Mouse (Mus musculus) adrenal gland, postnatal 14 days (tissue): Measurements from ENCODE around the gene Foxi2. TPM values are rescaled to one million over a fixed set of nuclear protein-coding genes. Genes with fewer than 3 reads are reported as not detected.

Source experiments
- DNase-seq: peaks from one replicate; pipeline ENCODE4 v3.0.0; 2021; ENCODE audit warnings: mixed read lengths
- long read RNA-seq, 2 experiments: library from polyadenylated mRNA; stranded (forward); transcript quantifications; one replicate each; pipeline ENCODE4 v2.0.0; 2021
- total RNA-seq: library from RNA; stranded (reverse); gene quantifications from 2 replicates; pipeline ENCODE4 v1.2.3, GENCODE M21; 2021

Gene Foxi2
- not detected in 2 replicates for total RNA-seq
- long read RNA-seq, experiment 1, result 0 reads
- long read RNA-seq, experiment 2, result 0 reads

DNA sequence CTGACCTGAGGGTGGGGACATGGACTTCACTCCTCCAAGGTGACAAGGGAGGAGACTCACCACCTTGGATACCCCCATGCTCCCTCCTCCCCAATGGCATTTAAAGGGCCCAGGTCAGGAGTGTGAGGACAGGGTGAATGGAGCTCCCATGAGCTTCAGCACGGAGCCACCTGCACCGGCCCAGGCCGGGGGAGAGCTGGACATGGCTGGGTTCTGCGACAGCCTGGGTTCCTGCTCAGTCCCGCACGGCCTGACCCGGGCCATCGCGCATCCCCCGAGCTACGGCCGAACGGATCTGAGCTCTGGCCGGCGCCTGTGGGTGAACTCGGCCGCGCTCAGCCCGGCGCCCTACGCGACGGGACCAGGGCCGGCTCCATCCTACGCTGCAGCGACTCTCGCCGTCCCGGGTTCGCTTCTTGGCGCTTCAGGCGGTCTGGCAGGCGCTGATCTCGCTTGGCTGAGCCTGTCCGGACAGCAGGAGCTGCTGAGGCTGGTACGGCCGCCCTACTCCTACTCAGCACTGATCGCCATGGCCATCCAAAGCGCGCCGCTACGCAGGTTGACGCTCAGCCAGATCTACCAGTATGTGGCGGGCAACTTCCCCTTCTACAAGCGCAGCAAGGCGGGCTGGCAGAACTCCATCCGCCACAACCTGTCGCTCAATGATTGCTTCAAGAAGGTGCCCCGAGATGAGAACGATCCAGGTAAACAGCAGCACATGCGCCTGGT, at the start of gene Foxi2:
Gene Foxi2 (plus strand): TSS at position 72 of the 729 bp plus-strand sequence.
- peak; percentile 13 for DNase-seq

DNA sequence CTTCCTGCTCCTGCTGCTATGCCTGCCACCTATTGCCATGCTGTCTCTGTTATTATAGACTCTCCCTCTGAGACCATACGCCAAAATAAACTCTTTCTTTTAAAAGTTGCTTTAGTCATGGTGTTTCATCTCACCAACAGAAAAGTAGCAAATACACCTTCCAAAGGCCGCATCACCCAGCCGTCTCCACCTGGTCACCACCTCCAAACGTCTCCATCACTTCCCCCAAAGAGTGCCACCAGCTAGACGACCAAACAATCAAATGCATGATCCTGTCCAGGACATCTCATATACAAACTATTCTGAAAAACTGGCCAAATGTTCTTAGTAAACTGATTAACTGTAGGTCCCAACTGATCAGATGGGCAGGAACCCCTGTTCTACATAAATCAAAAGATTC, 45.5 kb upstream of the Foxi2 start:
- no peak for DNase-seq

DNA sequence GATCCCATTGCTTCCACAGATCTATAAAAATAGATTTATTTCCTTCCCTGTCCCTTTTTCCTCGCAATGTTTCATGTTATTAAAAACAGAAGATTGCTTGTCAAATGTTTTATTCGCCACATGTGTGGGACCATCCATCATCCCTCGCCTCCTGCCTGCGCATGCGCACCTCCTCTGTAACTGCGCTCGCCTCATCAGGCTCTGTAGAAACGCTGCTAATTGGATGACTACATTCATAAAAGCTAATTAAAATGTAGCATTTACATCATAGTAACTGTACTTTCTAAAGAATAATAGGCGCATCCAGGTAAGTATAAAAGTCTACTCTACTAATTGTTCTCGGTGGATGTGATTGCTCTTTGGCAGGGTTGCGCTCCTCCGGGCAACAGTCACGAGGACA, 34.1 kb upstream of the Foxi2 start:
- DNase-seq, result no peak

DNA sequence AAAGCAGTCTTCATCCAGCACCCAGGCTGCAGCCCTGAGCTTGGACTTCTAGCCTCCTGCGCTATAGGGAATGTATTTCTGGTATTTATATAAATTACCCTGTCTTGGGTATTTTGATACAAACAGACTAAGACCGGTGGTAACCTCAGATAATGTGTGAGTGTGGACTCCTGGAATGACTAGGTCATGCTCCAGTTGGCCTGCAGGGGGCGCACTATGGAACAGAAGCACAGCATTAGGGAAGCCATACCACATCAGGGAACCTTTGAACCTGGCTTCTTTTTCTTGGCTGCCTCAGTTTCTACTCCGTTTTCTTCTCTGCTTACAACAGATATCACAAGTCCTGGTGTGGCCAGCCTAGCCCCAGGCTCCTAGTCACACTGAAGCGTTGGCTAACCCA, 33.2 kb upstream of the Foxi2 start:
- peak; percentile 33 for DNase-seq

DNA sequence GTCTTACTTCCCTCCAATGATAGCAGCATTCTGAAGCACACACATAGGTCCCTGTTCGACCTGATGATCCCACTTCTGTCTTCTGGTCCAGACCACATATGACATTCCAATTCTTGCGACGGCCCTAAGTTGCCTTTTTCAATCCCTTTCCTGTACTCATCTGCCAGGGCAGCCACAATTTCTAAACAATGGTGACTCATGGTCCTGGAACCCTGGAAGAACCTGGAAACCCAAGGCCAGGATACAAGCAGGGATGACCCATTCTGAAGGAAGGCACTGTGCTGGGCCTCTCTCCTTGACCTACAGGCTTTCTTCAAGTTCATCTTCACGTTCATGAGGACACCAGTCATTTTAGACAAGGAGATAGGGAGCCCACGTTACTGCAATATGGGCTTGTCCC, 31.8 kb upstream of the Foxi2 start:
- no peak for DNase-seq

DNA sequence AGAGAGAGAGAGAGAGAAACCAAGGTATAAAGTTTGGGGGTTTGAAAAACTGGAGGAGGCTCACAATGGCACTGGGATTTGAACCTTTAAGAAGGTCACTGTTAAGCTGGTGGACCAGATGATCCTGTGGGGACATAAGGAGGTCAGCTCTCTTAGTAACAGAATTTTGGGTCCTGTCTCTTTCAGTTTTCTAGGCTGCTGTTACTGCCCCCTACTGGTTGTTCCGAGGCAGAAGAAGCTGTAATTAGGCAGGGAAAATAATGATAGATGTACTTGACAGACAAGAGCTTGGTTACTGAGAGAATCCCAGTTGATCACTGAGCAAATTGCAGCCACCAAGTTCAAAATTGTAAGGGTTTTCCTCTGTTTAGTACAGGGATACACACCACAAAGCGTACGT, 21.1 kb upstream of the Foxi2 start:
- peak; percentile 24 for DNase-seq

DNA sequence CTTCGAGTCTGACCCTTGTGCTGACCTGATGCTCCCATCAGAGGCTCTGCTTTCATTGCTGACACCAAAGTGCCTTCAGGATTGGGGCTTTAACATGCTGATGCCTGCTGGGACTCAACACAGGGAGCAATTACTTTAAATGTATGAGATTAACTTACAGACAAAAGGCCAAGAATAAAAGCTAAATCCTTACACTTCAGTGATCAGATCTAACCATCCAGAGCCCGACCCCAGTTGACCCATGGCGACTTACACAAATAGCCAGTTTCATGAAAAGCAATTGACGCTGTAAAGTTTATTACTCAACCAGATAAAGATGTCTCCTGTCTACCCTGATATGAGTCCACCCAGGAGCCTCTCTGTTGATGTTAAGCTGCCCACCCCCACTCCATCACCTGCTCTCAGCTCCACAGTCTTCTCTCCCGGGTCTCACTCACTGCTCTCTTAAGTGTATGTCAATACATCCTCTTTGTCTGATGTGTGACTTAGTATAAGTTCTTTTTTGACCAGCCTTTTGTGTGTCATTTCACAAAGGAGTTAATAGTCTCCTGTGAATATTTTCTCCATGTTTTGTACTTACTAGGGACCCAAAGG, 17.1 kb upstream of the Foxi2 start:
- no peak for DNase-seq

DNA sequence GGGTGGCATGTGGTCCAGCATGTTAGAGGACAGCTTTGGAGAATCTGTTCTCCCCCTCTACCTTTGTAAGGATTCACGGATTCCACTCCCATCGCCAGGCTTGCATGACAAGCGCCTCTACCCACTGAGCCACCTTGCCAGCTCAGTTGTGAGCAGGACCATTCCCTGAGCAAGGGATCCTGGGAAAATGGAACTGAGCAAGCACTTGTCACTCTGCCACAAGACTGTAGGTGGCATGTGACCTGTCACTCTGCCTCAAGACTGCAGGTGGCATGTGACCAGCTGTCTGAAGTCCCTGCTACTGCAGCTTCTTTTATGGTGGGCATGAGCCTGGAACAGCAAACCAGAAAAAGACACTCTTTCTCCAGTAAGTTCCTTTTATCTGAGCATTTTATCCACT, 15.7 kb upstream of the Foxi2 start:
- DNase-seq, result no peak

DNA sequence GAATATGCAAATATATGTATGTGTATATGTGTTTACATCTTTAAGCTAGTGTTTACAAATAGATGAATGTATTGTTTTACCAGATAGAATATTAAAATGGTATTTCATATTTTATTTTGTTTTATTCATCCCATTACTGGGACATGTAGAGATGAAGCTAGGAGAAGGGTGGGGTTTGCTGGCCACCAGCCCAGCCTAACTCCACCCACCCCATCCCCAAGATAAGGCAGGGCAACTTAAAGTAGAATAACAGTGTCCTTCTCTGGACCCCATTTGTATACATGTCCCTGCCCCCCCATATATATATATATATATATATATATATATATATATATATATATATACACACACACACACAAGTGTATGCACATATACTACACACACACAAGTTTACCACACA, 14.9 kb upstream of the Foxi2 start:
- no peak for DNase-seq

DNA sequence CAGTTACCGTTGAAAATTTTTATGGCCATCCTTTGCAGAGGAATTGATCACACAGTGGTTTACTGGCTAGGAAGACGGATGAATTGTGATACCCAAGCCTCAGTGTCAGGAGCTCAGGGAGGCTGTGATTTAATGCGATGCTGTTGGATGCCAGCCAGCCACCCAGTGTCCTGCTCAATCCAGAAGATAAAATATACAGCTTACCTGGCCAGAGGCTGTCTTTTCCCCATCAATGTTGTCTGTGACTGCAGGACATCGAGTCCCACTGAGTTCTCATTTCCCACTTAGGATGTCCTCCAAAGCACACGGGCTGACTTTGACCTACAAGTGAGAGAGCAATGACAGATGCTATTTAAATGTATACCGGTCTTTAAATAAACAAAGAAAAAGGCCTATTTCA, 13.0 kb upstream of the Foxi2 start:
- DNase-seq, result no peak

DNA sequence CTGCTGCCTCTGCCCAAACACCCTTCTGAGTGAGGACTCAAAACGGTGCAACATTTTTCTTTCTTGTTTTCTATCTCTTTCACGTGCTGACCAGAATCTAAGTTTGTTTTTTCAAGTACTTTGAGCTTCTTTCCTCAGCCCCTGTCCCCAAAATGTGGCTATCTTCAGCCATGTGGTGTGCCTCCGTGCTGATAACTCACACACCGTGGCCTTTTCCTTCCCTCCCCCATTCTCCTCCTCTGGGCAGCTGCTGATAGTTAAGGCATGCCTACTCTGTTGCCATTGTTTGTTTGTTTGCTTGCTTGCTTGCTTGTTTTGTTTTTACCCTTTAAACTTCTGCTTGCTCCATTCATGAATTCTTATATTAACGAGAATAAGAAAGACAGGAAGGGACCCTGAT, 12.2 kb upstream of the Foxi2 start:
- no peak for DNase-seq

DNA sequence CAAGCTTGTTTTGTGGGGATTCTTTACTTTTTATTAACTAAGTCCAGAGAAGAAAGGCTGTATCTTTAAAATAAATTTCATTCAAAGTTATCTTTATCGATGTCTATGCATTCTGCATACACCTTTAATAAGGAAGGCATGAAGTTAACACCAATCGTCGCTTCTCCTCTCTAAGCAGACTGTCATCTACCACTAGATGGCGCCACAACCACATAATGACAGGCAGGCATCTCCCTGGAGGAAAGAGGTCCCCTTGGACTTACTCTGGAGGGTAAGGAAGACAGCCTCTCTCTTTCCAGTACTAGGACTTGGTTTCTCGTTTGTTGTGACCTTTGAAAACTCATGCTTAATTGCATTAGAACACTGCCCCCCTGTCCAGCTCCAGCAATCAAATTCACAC, 6.7 kb upstream of the Foxi2 start:
- DNase-seq, result peak; percentile 89

DNA sequence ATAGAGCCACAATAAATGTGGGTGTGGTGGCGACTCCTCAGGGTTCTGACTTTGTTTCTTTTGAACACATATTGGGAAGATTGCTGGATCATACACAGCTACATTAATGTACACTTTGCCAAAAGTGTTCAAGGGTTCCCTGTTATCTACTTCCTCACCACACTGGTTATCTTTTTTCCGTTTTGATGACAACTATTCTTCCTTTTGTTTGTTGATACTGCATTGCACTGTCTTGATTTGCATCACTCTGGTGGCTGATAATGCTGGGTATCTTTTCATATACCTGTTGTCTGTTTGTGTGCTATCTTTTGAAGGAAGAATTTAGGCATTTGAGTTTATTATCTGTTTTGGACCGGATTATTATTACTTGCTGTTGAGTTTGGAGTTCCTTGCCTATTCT, 3.3 kb upstream of the Foxi2 start:
- DNase-seq, result no peak

DNA sequence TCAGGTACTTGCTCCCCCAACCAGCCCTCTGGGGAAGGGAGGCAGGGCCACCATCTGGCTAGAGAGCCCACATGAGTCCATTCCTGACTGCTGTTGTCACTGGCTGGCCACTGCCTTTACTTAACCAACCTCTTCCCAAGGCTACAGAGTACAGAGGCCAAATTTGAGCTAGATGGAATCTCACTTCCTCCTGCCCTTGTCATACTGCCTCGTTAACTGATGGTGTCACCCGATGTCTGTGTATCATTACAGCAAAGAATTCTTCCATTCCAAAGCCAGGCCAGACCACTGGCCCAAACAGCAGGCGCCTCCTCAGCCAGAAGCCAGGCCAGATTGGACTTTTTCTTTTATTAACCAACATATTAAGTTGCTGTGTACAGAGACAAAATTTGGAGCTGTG, 1.6 kb upstream of the Foxi2 start:
- DNase-seq, result no peak

DNA sequence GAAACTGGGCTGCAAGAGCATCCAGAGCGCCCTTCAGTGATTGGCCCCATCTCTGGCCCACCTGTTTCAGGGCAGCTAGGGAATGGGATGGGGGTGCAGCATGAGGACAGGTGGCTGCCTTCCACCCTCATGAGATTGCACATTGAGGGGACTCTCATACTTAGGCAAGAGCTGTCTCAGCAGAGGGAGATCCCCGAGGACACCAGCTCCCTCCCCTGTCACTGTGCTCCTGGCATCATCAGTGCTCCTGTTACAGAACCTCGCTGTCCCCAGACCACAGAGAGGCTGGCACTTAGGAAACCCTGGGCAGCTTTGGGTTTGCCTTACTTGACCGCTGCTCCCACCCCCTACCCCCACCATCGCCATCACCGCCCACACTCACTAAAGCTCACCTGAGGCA, 2.2 kb downstream of the Foxi2 start:
- no peak for DNase-seq

DNA sequence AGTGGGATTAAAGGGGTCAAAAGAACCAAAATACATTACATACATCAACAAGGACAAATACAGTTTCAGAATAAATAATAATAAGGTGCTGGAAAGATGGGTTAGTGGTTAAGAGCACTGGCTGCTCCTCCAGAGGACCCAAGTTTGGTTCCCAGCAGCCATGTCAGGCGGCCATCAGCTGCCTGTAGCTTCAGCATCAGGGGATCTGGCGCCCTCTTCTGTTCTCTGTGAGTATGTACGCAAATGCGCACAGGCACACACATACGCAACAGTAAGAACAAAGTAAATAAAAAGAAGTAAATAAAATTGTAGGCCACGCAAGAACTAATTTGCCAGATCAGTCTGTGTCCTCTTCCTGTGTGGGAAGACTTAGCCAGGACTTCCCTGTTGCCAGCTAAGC, 18.7 kb downstream of the Foxi2 start:
- DNase-seq, result no peak

DNA sequence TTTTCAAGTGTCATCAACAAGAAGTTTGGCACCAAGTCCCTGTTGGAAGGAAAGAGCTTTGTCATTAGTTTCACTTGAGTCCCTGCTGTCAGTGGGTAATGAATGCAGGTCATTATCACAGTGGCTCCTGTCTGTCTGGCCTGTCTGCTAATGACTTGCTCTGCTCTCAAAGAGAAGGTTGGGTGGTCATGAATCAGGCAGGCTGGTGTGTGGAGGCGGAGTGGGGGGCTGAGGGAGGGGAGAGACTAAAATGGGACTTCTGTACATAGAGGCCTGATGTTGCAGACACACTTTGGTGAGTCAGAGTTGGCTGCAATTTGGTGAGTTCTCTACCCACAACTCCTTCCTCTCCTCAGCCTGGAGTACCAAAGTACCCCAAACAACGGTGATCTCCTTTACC, 20.8 kb downstream of the Foxi2 start:
- no peak for DNase-seq

DNA sequence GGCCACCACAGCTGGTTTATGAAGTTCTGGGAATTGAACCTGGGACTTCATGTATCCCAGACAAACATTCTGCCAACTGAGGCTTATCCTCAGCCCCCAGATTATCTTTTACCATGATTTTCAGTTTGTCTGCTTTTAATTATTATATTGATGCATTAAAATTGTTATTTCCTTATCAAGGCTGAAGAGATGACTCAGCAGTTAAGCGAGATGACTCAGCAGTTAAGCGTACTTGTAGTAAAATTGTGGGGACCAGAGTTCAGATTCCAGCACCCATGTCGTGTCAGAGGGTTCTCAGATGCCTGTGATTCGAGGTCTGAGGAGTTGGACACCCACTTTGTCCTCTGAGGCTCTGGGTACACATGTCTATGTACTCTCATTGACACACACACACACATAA, 33.8 kb downstream of the Foxi2 start:
- no peak for DNase-seq

DNA sequence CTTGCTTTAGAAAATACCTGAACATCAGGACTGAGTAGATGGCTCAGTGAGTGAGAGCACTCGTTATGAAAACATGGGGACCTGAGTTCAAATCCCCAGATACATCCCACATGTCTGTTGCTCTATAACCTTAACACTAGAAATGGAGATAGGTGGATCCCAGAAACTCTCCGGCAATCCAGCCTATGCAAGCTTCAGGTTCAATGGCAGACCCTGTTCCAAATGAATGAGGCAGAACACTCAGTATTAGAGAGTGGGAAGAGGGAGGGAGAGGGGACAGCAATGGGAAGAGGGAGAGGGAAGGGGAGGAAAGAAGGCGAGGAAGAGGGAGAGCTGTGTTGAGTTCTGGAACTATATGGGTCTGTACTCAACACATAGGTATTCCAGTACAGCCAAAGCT, 41.2 kb downstream of the Foxi2 start:
- no peak for DNase-seq

DNA sequence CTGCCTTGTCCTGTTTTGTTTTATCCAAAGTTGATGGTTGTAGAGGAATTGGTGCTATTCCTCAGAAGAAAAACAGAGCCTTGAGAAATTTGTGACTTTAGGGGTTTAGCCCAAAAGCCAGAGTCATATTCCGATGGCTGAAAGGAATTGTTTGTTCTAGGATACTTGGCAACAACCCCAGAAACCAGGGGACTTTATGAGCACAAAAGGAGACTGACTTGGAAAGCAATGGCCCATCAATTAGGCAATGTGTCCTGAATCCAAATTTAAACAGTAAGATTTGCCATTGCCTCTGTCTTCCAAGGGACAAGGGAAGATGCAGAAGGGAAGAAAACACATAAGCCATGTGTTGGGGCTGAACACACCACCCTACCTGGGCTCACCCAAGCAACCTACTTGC, 42.3 kb downstream of the Foxi2 start:
- DNase-seq, result no peak

DNA sequence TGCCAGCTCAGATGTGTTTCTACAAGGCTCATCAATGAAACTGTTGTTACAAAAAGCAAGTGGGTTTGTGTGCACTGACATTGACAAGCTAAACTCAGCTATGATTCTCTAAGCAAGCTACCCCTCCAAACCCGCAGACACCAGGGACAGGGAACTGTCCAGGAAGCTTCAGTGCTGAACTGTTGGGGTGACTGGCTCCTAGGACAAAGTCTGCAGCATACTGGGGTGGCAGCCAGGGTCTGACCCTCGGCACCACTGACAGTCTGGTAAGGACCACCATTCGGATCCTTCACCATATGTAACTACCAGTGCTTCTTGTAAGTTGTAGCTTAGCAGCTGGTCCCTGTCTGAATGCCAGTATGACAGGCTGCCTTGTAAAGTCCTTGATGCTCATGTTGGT, 43.6 kb downstream of the Foxi2 start:
- DNase-seq, result peak; percentile 29
